Mouse (Mus musculus): ENCODE measurements around the gene Vmp1. TPM values are rescaled to one million over a fixed set of nuclear protein-coding genes. Genes with fewer than 3 reads are reported as not detected.

Gene Vmp1
- polyA plus RNA-seq, 1 experiment from 2014 or later, result 87.3 TPM

DNA sequence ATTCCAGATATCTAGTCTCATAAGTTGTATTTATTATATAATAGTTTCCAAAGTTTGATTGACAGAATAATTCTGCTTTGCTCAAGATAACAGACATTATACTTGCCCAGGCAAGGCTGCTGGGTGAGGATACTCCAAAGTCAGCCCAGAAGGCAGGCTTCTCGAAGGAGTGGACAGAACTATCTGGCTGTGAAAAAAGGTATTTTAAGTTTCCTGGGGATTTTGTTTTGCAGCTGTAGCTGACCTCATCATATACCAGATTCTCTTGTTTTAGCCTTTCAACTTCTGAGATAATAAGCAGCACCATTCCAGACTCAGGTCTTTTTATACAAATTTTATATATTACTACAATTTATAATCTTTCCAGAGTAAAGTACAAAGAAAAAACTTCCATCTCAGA is 34.1 kb downstream of the Vmp1 start:
- WGBS (ENCODE audit: insufficient replicate concordance), result 75% methylated on average over 1 of the region's 1 CpGs
- Histone ChIP-seq H3K4me1 (ENCODE audit: control insufficient read depth, low read depth, low read length) (no peaks in the 10 kb centered on the region), H3K27ac (ENCODE audit: low read length) (no peak overlapping the region), H3K27me3 (ENCODE audit: control insufficient read depth, insufficient read depth, low read depth, low read length) (no peaks in the 10 kb centered on the region), H3K4me2 (ENCODE audit: low read depth, low read length) (no peak overlapping the region), H3K4me3 (ENCODE audit: low read depth, low read length) (no peak overlapping the region), H3K9me3 (replicated peaks; ENCODE audit: control insufficient read depth, low read length) (no peaks in the 10 kb centered on the region), H3K9ac (ENCODE audit: low read depth, low read length) (no peak overlapping the region), H3K36me3 (ENCODE audit: control insufficient read depth, insufficient read depth) (peaks cover 3% of the 10 kb centered on the region)
- ATAC-seq (ENCODE audit: low read depth), result no peak

DNA sequence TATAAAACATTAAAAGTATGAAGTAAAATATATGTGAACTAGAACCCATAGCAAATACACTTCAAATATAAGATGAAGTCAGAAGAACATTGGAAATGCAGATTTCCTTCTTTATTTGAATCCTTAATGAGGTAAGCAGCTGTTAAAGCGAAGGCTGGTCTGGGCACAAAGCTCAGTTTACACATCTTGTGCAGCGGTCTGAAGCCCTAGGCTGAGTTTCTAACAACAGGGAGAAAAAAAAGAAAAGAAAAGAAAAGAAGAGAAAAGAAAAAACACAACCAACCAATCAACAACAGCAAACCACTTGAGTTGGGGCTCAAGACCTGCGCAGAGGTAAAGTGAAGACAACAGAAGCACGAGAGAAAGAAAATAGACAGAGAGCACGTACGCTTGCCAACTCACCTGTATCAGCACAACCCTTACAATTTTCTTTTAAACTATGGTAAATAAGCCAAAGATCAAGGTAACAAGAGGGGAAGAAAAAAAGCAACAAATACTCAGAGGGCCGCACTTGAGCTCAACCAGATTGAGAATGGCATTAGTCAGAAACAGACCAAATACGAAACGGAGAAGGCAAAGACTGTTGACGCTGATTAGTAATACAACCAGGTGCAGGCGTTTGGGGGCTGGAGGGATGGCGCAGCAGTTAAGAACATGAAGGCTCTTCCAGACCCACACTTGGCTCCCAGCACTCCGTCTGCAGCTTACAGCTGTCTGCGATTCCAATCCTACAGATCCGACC is 35.8 kb downstream of the Vmp1 start:
- ATAC-seq (ENCODE audit: low read depth), result no peak
- Histone ChIP-seq H3K9ac (ENCODE audit: low read depth, low read length) (no peak overlapping the region), H3K36me3 (ENCODE audit: control insufficient read depth, insufficient read depth) (peaks cover 8% of the 10 kb centered on the region), H3K27ac (ENCODE audit: low read length) (no peak overlapping the region), H3K9me3 (replicated peaks; ENCODE audit: control insufficient read depth, low read length) (no peaks in the 10 kb centered on the region), H3K4me1 (ENCODE audit: control insufficient read depth, low read depth, low read length) (no peaks in the 10 kb centered on the region), H3K4me2 (ENCODE audit: low read depth, low read length) (no peak overlapping the region), H3K27me3 (ENCODE audit: control insufficient read depth, insufficient read depth, low read depth, low read length) (no peaks in the 10 kb centered on the region), H3K4me3 (ENCODE audit: low read depth, low read length) (no peak overlapping the region)
- WGBS (ENCODE audit: insufficient replicate concordance), result 90% methylated on average over 15 of the region's 15 CpGs

- Histone ChIP-seq H3K4me1 (ENCODE audit: control insufficient read depth, low read depth, low read length) (no peaks in the 10 kb centered on the region), H3K4me3 (ENCODE audit: low read depth, low read length) (no peak overlapping the region), H3K9me3 (replicated peaks; ENCODE audit: control insufficient read depth, low read length) (no peaks in the 10 kb centered on the region), H3K4me2 (ENCODE audit: low read depth, low read length) (no peak overlapping the region), H3K36me3 (ENCODE audit: control insufficient read depth, insufficient read depth) (peaks cover 13% of the 10 kb centered on the region), H3K27me3 (ENCODE audit: control insufficient read depth, insufficient read depth, low read depth, low read length) (no peaks in the 10 kb centered on the region), H3K27ac (ENCODE audit: low read length) (no peak overlapping the region), H3K9ac (ENCODE audit: low read depth, low read length) (no peak overlapping the region)
- ATAC-seq (ENCODE audit: low read depth), result no peak
- 89% methylated on average over 3 of the region's 3 CpGs for WGBS (ENCODE audit: insufficient replicate concordance)
Observed at GRCm38 (mm10) chr11:86646885-86647459, 36.7 kb downstream of the Vmp1 start.

DNA sequence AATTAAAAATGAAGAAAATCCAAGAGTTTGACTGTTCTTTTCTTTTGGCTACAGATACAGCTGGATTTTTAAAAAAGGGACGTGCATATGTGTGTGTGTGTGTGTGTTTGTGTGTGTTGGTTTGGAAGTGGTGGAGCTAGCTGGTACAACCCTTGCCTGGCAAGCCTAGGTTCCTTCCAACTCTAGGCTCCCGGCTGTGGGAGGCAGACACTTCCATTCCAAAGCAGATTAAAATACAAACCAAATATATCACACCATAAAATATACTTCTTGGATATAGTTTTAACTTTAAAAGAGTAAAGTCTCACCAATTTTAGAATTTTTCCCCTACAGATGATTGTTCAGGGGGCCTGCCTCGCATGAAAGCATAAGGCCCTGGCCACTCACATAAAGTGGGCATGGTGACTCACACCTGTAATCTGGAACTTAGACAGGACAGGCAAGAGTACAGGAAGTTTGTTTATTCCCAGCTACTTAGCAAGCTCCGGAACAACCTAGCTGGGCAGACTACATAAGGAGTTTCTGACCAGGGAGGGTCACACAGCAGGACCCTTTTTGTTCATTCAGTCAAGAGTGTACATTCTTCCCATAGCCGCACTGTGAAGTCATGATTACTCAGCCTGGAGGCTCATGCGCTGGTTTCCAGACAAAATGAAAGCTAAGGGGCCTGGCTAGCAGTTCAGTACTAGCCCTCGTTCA is 37.4 kb downstream of the Vmp1 start:
- Histone ChIP-seq H3K4me3 (ENCODE audit: low read depth, low read length) (no peak overlapping the region), H3K9me3 (replicated peaks; ENCODE audit: control insufficient read depth, low read length) (no peaks in the 10 kb centered on the region), H3K27ac (ENCODE audit: low read length) (no peak overlapping the region; the same call in 1 of the 2 replicates), H3K27me3 (ENCODE audit: control insufficient read depth, insufficient read depth, low read depth, low read length) (no peaks in the 10 kb centered on the region), H3K36me3 (ENCODE audit: control insufficient read depth, insufficient read depth) (peaks cover 16% of the 10 kb centered on the region), H3K4me1 (ENCODE audit: control insufficient read depth, low read depth, low read length) (no peaks in the 10 kb centered on the region), H3K4me2 (ENCODE audit: low read depth, low read length) (no peak overlapping the region), H3K9ac (ENCODE audit: low read depth, low read length) (no peak overlapping the region)
- ATAC-seq (ENCODE audit: low read depth), result no peak
- WGBS (ENCODE audit: insufficient replicate concordance), result 81% methylated on average over 7 of the region's 7 CpGs

DNA sequence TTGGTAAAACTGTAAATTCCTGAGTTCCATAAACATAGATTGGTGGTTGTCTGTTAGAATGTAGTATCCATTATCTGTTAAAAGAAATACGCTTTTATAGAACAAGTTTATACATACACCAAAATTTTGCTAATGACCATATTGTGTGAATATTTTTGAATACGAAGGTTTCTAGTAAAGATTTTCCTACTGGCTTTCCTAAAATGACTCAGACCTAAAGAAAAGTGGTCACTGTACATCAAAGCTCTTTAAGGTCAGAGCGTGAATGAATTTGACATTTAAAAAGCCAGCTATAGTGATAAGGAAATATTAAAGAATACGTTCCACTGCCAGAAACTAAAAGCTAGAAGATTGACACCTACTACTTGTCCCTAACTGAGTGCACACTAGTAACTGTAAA is 39.1 kb downstream of the Vmp1 start:
- H3K27me3 ChIP-seq (ENCODE audit: control insufficient read depth, insufficient read depth, low read depth, low read length), result no peaks in the 10 kb centered on the region
- H3K4me1 ChIP-seq (ENCODE audit: control insufficient read depth, low read depth, low read length), result no peaks in the 10 kb centered on the region
- WGBS (ENCODE audit: insufficient replicate concordance), result 87% methylated on average over 4 of the region's 4 CpGs
- no peak overlapping the region for H3K9ac ChIP-seq (ENCODE audit: low read depth, low read length)
- H3K9me3 ChIP-seq (replicated peaks; ENCODE audit: control insufficient read depth, low read length), result no peaks in the 10 kb centered on the region
- H3K36me3 ChIP-seq (ENCODE audit: control insufficient read depth, insufficient read depth), result peaks cover 16% of the 10 kb centered on the region
- H3K4me2 ChIP-seq (ENCODE audit: low read depth, low read length), result no peak overlapping the region
- H3K27ac ChIP-seq (ENCODE audit: low read length), result no peak overlapping the region
- ATAC-seq (ENCODE audit: low read depth), result no peak
- H3K4me3 ChIP-seq (ENCODE audit: low read depth, low read length), result no peak overlapping the region

DNA sequence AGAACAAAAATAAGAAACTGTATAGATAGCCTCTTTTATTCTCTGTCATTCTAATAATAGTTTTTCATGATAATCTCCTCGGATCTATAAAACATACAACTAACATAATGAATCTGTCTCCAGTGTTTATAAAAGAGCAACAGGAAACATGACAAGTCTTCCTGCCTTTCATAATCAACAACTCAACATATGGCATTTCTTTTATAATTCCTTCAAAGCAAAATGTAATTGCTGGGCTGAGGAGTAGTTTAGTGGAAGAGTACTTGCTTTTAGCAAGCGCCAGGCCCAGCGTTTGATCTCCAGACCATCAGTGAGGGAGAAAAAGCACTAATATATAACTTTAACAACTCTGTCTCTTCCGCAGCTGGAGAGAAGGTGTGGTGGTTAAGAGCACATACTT is 41.9 kb downstream of the Vmp1 start:
- no peak overlapping the region for H3K4me2 ChIP-seq (ENCODE audit: low read depth, low read length)
- no peak overlapping the region for H3K4me3 ChIP-seq (ENCODE audit: low read depth, low read length)
- ATAC-seq (ENCODE audit: low read depth), result no peak
- no peaks in the 10 kb centered on the region for H3K4me1 ChIP-seq (ENCODE audit: control insufficient read depth, low read depth, low read length)
- H3K9ac ChIP-seq (ENCODE audit: low read depth, low read length), result no peak overlapping the region
- H3K36me3 ChIP-seq (ENCODE audit: control insufficient read depth, insufficient read depth), result peaks cover 16% of the 10 kb centered on the region
- 87% methylated on average over 4 of the region's 4 CpGs for WGBS (ENCODE audit: insufficient replicate concordance)
- no peaks in the 10 kb centered on the region for H3K9me3 ChIP-seq (replicated peaks; ENCODE audit: control insufficient read depth, low read length)
- no peak overlapping the region for H3K27ac ChIP-seq (ENCODE audit: low read length)
- no peaks in the 10 kb centered on the region for H3K27me3 ChIP-seq (ENCODE audit: control insufficient read depth, insufficient read depth, low read depth, low read length)

DNA sequence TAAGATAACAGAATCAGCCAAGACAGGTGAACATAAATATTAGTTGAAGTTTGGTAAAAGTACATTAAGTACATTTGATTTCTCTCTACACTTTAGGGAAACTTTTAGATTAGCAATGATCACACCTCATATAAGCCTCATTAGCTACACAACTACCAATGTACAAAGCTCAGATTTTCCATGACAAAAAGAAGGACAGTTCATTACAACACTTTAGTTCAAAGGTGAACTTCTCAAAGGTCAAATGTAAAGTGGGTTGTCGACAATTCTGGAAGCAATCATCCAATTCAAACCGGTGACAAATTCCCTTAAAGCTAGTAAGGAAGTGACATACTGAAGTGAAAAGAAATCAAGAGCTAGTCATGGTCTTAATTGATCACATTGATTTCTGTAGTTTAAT is 45.9 kb downstream of the Vmp1 start:
- 76% methylated on average over 2 of the region's 2 CpGs for WGBS (ENCODE audit: insufficient replicate concordance)
- Histone ChIP-seq H3K4me2 (ENCODE audit: low read depth, low read length) (no peak overlapping the region), H3K36me3 (ENCODE audit: control insufficient read depth, insufficient read depth) (peaks cover 23% of the 10 kb centered on the region), H3K4me1 (ENCODE audit: control insufficient read depth, low read depth, low read length) (no peaks in the 10 kb centered on the region), H3K27me3 (ENCODE audit: control insufficient read depth, insufficient read depth, low read depth, low read length) (no peaks in the 10 kb centered on the region), H3K27ac (ENCODE audit: low read length) (no peak overlapping the region), H3K4me3 (ENCODE audit: low read depth, low read length) (no peak overlapping the region), H3K9me3 (replicated peaks; ENCODE audit: control insufficient read depth, low read length) (no peaks in the 10 kb centered on the region), H3K9ac (ENCODE audit: low read depth, low read length) (no peak overlapping the region)
- ATAC-seq (ENCODE audit: low read depth), result no peak

- peaks cover 17% of the 10 kb centered on the region for H3K36me3 ChIP-seq (ENCODE audit: control insufficient read depth, insufficient read depth)
- no peak for ATAC-seq (ENCODE audit: low read depth)
- WGBS (ENCODE audit: insufficient replicate concordance), result 83% methylated on average over 6 of the region's 6 CpGs
Observed at GRCm38 (mm10) chr11:86634396-86634795, 49.2 kb downstream of the Vmp1 start.

GRCm38 (mm10) chr11:86629941-86630340 is 53.7 kb downstream of the Vmp1 start:
- 85% methylated on average over 7 of the region's 7 CpGs for WGBS (ENCODE audit: insufficient replicate concordance)
- H3K4me2 ChIP-seq (ENCODE audit: low read depth, low read length), result no peak overlapping the region
- H3K27ac ChIP-seq (ENCODE audit: low read length), result no peak overlapping the region
- no peak overlapping the region; the same call in 1 of the 2 replicates for H3K9ac ChIP-seq (ENCODE audit: low read depth, low read length)
- no peaks in the 10 kb centered on the region for H3K9me3 ChIP-seq (replicated peaks; ENCODE audit: control insufficient read depth, low read length)
- ATAC-seq (ENCODE audit: low read depth), result no peak
- H3K4me3 ChIP-seq (ENCODE audit: low read depth, low read length), result no peak overlapping the region
- peaks cover 13% of the 10 kb centered on the region for H3K36me3 ChIP-seq (ENCODE audit: control insufficient read depth, insufficient read depth)
- H3K4me1 ChIP-seq (ENCODE audit: control insufficient read depth, low read depth, low read length), result peaks cover 13% of the 10 kb centered on the region
- no peaks in the 10 kb centered on the region for H3K27me3 ChIP-seq (ENCODE audit: control insufficient read depth, insufficient read depth, low read depth, low read length)

More at GRCm38 (mm10) chr11:86634396-86634795, 49.2 kb downstream of the Vmp1 start:
- no peaks in the 10 kb centered on the region for H3K4me1 ChIP-seq (ENCODE audit: control insufficient read depth, low read depth, low read length)
- H3K9me3 ChIP-seq (replicated peaks; ENCODE audit: control insufficient read depth, low read length), result no peaks in the 10 kb centered on the region
- H3K27ac ChIP-seq (ENCODE audit: low read length), result no peak overlapping the region
- no peak overlapping the region for H3K4me2 ChIP-seq (ENCODE audit: low read depth, low read length)
- no peak overlapping the region for H3K9ac ChIP-seq (ENCODE audit: low read depth, low read length)
- no peaks in the 10 kb centered on the region for H3K27me3 ChIP-seq (ENCODE audit: control insufficient read depth, insufficient read depth, low read depth, low read length)
- no peak overlapping the region for H3K4me3 ChIP-seq (ENCODE audit: low read depth, low read length)
